Mouse (Mus musculus) erythroid progenitor cell, adult 5-6 weeks (primary cell): Measurements from ENCODE around the gene Pomt1. TPM values are rescaled to one million over a fixed set of nuclear protein-coding genes. Genes with fewer than 3 reads are reported as not detected.
A peak's percentile ranks its signal among the peaks of the same experiment; 100 is the strongest.

Source experiments
- ATAC-seq: replicated peaks from 2 replicates; pipeline ENCODE4 v1.8.0; 2016; ENCODE audit warnings: moderate number of reproducible peaks, mild to moderate bottlenecking, moderate TSS enrichment, inconsistent platforms; ENCODE audit not compliant: poor library complexity, low FRiP score, severe bottlenecking
- total RNA-seq, 2 experiments: library from RNA; stranded (forward) in 1 of 2; stranded (reverse) in 1 of 2; fragments of 150-400 nt in 1 of 2; fragments of 186-747, 209-891 nt in 1 of 2; gene quantifications; 2 replicates each; pipeline versions ENCODE4 v1.2.3 to v1.2.4; 2015 to 2017; ENCODE audit warnings: low replicate concordance in 2 of 2

Gene Pomt1
- total RNA-seq (2015; ENCODE audit: low replicate concordance) (14.1 and 23.1 TPM in 2 replicates), total RNA-seq (2017; ENCODE audit: low replicate concordance) (18.0 and 36.3 TPM in 2 replicates)

DNA sequence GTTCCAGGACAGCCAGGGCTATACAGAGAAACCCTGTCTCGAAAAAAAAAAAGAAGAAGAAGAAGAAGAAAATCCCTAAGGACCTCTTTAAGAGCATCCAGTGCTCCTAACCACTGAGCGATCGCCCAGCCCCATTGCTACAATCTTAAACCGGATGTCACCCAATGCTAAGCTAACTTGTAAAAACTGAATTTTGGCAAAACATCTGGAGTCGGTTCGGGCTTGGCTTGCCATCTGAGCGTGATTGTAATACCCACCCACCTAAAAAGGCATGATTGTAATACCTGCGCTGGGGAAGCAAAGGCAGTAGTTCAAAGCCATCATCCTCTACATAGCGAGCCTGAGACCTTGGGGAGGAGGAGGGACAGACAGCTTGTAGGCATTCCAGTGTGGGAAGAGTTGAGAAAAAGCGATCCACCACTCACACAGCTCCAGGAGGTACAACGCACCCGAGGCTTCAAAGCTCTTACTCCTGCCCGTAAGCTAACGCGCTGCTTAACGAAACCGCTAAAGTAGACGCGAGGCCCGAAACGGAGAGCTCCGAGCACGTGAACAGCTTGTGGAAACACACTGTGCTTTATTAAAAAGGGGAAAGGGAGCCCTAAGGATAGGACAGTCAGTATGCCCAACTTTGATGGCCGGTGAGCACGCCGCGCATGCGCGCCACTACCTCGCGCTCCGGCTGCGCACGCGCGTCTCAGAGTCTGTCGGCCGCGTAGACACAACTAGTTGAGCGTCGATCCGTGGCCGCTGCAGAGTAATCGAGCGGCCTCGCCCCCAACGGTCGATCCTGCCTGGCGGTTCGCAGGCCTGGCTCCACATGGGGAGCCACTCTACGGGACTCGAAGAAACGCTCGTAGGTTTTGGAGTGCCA lies at the start of gene Pomt1:
Gene Pomt1 (plus strand): TSS at position 705 of the 874 bp plus-strand sequence.
- peak; percentile 90 for ATAC-seq

- no peak for ATAC-seq
Observed at GRCm38 (mm10) chr2:32187019-32187551, 49.3 kb upstream of the Pomt1 start.

DNA sequence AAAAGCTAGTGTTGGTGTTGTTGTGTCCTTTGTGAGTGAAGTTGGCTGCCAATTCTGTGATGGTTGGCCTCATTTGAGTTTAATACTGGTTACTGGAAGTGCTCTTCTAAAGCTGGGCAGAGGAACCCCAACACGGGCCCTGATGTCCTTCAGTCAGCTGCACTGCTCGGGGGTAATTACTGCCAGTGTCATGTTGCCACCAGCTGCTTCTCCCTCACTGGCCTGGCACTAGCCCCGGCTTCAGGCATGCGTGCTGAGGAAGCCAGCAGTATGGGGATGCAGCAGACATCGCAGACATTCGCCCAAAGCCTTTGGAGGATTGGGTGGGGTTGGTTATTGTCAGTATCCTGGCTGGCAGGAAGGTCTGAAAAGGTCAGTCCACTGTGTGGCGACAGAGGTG lies 48.7 kb upstream of the Pomt1 start:
- ATAC-seq = no peak

- no peak for ATAC-seq
Observed at GRCm38 (mm10) chr2:32189060-32189681, 47.2 kb upstream of the Pomt1 start.

DNA sequence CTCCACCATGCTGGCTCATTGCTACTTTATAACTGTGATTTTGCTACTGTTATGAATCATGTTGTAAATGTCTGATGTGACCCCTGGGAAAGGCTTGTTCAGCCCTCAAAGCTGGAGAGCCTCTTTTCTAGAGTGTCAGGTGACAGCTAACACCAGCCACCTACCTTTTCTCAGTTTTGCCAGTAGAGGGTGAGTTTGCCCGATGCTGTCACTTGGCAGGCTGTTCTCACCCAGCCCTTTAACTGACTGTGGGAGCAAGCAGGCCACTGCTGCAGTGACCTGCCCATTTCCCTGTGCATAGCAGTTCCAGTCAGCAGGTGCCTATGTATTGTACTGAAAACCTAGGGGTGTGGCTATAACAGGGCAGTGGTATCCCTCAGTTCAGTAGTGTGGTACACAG lies 45.8 kb upstream of the Pomt1 start:
- no peak for ATAC-seq

DNA sequence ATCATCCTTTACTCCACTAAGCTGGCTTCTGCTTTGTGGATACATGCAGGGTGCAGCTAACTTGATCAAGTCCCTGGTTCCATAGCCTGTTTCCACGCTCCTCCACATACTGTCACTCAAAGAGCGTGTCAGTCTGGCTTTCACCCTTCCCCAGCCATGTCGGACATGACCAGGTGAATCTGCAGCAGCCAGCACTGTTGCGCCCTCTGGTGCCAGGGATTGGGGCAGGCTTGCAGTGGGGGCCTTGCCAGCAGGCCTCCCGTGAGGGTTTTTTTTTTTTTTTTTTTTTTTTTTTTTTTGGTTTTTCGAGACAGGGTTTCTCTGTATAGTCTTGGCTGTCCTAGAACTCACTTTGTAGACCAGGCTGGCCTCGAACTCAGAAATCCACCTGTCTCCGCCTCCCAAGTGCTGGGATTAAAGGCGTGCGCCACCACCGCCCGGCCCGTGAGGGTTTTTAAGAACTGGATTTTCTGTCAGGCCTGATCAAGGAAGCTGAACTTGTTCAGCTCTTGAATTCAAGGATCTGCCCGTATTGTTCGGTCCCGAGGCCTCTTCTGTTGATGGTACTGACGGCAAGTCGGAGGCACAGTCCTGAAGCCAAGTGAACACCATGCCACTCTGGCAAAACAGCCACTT lies 44.4 kb upstream of the Pomt1 start:
- ATAC-seq = 0 out of 2 replicates have a peak, but pooled peaks have one; percentile 64

DNA sequence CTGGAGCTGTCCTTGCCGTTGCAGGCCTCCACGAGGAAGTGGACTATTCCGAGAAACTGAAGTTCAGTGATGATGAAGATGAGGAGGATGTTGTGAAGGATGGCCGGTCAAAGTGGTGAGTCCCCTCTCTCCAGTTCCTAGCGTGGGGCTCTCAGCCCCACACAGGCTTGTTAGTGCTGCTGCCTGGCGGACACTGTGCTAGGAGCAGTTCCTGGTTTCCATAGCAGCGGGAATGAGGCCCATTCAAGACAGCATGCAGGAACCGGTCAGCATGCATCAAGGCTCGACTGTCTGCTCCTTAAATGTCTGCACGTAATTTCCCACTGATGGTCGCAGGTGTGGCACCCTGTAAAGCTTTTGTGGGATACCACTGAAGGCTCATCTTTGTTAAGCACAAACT lies 37.4 kb upstream of the Pomt1 start:
- no peak for ATAC-seq

GRCm38 (mm10) chr2:32200033-32200432 lies 36.4 kb upstream of the Pomt1 start:
- ATAC-seq = no peak

GRCm38 (mm10) chr2:32200712-32201111 lies 35.7 kb upstream of the Pomt1 start:
- ATAC-seq = no peak

GRCm38 (mm10) chr2:32201527-32201926 lies 34.9 kb upstream of the Pomt1 start:
- no peak for ATAC-seq

GRCm38 (mm10) chr2:32203853-32204252 lies 32.5 kb upstream of the Pomt1 start:
- ATAC-seq = no peak

GRCm38 (mm10) chr2:32207682-32208081 lies 28.7 kb upstream of the Pomt1 start:
- no peak for ATAC-seq

DNA sequence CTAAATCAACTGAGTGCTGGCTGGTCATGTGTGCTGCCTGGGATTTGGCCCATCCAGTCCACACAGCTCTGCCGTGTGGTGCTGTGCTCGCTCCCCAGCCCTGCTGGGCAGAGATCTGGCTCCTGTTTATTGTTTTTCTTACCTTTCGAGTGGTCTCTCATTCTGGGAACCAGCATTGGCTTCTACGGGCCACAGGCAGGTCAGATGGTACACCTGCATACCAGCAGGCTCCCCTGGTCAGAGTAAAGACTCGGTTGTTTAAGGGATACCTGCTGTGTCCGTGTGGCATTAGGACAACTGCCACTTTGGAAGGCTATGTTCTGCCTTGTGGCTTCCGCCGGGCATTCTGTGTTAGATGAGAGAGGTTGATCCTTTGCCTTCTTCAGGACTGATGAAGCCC lies 24.7 kb upstream of the Pomt1 start:
- no peak for ATAC-seq

- ATAC-seq = no peak
Observed at GRCm38 (mm10) chr2:32213000-32213399, 23.4 kb upstream of the Pomt1 start.

DNA sequence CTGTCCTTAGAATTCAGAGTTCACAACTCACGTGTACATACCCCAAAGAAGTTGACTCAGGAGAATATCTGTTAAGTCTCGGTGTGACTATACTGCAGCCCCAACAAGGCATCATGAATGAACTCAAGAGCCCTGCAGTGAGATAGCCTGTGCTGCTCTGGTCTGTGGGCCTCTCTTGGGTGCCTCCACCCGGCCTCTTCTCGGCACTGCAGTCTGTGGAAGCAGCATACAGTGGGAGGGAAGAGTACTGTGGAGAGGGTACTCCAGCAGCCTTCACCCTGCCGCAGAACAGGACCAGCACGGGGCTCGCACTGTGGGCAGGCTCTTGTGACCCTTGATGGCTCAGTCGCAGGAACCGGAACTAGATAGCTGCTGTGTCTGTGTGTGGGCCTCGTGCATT lies 20.8 kb upstream of the Pomt1 start:
- no peak for ATAC-seq

GRCm38 (mm10) chr2:32216506-32216905 lies 19.9 kb upstream of the Pomt1 start:
- no peak for ATAC-seq

DNA sequence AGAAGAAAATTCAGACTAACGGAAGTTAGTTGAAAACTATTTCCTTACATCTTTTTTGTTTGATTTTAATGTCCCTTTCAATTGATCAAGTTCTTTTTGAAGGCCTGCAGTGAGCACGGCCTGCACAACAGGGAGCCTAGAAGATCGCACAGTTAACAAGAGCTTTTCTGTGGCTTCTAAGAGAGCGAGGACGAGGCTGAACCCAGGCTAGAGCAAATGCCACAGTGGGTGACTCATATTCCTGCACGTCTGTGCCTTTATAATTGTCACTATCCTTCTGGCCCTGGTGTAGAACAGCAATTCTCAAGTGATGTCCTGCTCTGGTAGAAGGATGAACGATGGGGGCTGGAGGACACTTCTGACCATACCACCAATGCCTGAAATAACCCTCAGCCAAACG lies 18.7 kb upstream of the Pomt1 start:
- ATAC-seq = no peak

DNA sequence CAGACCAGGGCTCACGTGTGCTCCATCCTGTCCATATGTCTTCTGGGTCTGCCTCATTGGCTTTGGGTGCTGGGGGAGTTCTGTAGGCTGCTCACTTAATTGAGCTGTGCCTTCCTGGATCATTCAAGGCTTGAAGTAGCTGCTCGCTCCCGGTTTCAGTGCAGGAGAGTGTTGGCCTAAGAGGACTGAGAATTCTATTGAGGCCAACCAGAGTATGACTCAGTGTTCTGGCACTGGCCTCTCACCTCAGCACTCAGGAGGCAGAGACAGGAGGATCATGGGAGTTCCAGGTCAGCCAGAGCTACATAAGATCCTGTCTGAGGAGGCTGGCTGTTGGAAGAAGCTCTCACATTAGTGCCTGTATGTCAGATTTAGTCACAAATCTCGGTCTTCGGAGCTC lies 18.3 kb upstream of the Pomt1 start:
- no peak for ATAC-seq

DNA sequence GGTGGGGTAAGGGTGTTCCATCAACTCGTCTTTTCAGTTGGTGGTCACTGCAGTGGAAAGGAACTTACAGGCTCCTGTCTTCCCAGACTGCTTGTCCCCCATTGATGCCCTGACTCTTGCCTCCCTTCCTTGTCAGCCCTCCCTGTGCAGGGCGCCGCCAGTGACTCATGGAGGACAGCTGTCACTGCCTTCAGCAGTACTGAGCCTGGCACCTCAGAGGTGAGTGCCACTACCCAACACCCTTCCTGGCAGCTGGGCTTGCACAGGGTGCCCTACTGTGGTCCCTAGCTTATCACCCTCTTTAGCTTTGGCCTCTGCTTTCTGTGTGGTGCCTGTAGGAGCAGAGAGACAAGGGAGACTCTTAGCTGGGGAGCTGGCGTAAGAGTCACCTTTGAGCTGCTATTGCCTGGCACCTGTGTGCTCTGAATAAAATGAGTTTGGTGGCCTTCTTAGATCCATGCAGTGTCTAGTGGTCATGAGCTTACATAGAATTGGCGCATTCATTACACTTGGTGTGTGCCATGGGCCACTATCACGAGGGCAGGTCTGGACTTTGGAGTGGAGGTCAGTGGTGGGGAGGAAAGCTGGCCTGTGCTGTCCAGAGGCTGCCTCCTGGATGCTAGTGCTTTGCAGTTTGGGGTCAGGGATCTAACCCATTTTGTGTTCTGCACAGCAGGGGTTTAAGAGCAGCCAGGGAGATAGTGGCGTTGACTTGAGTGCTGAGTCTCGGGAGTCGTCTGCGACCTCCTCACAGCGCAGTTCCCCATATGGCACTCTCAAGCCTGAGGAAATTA lies 17.7 kb upstream of the Pomt1 start:
- no peak for ATAC-seq

- no peak for ATAC-seq
Observed at GRCm38 (mm10) chr2:32219501-32219900, 16.9 kb upstream of the Pomt1 start.
